Mouse (Mus musculus) heart, postnatal 0 days (tissue): Measurements from ENCODE around the gene BC051665. TPM values are rescaled to one million over a fixed set of nuclear protein-coding genes. Genes with fewer than 3 reads are reported as not detected.

Experiments
- ATAC-seq: fragments of 200-750 bp; cut with Nextera tagmentation; 2 replicates; pipeline ENCODE4 v1.8.0; 2017; ENCODE audit warnings: low read depth, moderate number of reproducible peaks, moderate library complexity; ENCODE audit not compliant: insufficient read depth
- DNase-seq: peaks from one replicate; pipeline ENCODE4 v3.0.0-alpha.2; 2016; ENCODE audit warnings: low spot score
- H3K27ac ChIP-seq: fragments of 300-500 bp; sonication (generic); 2 replicates; pipeline ENCODE4 v1.5.1; 2014; ENCODE audit warnings: low read depth, mild to moderate bottlenecking
- H3K27me3 ChIP-seq: fragments of 300-500 bp; sonication (generic); 2 replicates; pipeline ENCODE4 v1.6.1; 2014; ENCODE audit warnings: low read length, mixed read lengths; ENCODE audit not compliant: control insufficient read depth, insufficient read depth
- H3K36me3 ChIP-seq: fragments of 300-500 bp; sonication (generic); replicated peaks from 2 replicates; pipeline ENCODE4 v1.6.1; 2014; ENCODE audit warnings: low read length, mixed read lengths; ENCODE audit not compliant: control insufficient read depth, insufficient read depth
- H3K4me1 ChIP-seq: fragments of 300-500 bp; sonication (generic); 2 replicates; pipeline ENCODE4 v1.6.1; 2014; ENCODE audit warnings: antibody characterized with exemption; ENCODE audit not compliant: control insufficient read depth, insufficient read depth
- H3K4me2 ChIP-seq: fragments of 300-500 bp; sonication (generic); 2 replicates; pipeline ENCODE4 v1.6.1; 2014; ENCODE audit warnings: low read depth, mild to moderate bottlenecking, low read length, moderate library complexity
- H3K4me3 ChIP-seq: fragments of 300-500 bp; sonication (generic); 2 replicates; pipeline ENCODE4 v1.5.1; 2014; ENCODE audit warnings: low read depth, low read length
- H3K9ac ChIP-seq: fragments of 300-500 bp; sonication (generic); replicated peaks from 2 replicates; pipeline ENCODE4 v1.6.1; 2014; ENCODE audit warnings: low read depth, low read length, mixed read lengths
- H3K9me3 ChIP-seq: fragments of 300-500 bp; sonication (generic); replicated peaks from 2 replicates; pipeline ENCODE4 v1.6.1; 2016; ENCODE audit warnings: low read length; ENCODE audit not compliant: control insufficient read depth
- CTCF ChIP-seq: IDR thresholded peaks from 2 replicates; pipeline ENCODE4 v1.5.1; 2016; ENCODE audit warnings: antibody characterized with exemption, control low read depth, low read depth
- EP300 ChIP-seq: IDR thresholded peaks from 2 replicates; pipeline ENCODE4 v1.6.1; 2016; ENCODE audit warnings: antibody characterized with exemption, low read depth
- WGBS: fragments of 180-500 bp; shearing (Covaris S2); extraction: QIAGEN DNeasy Blood & Tissue Kit; methylation state at CpG from one replicate; pipeline ENCODE4 v1.1.7; 2014; 5-methylcytosine and 5-hydroxymethylcytosine counted together
- polyA plus RNA-seq: library from polyadenylated mRNA; unstranded; fragments of >200 nt; fragmentation: Nextera tagmentation; extraction: Ambion mirVana; gene quantifications from 2 replicates; pipeline ENCODE4 v1.2.1, GENCODE M21; 2015
- total RNA-seq: library from RNA; depleted of rRNA; stranded (reverse); fragments of >200 nt; gene quantifications from 2 replicates; pipeline ENCODE4 v1.2.3, GENCODE M21; 2014; ENCODE audit warnings: low replicate concordance

The BC051665 gene
- total and polyA plus RNA-seq, 2 experiments from 2014 or later: not detected

GRCm38 (mm10) chr13:60809690-60810089, 23.5 kb upstream of the BC051665 start:
- no peak overlapping the region for H3K27ac ChIP-seq
- H3K4me3 ChIP-seq: no peak overlapping the region
- no peaks in the 10 kb centered on the region for H3K36me3 ChIP-seq
- no peak overlapping the region for H3K9ac ChIP-seq
- H3K4me2 ChIP-seq: no peak overlapping the region
- WGBS: 39% methylated on average over 2 of the region's 2 CpGs
- H3K4me1 ChIP-seq: no peaks in the 10 kb centered on the region
- H3K9me3 ChIP-seq: no peaks in the 10 kb centered on the region
- DNase-seq: no peak
- TF ChIP-seq EP300: no peak
- no peak for TF ChIP-seq CTCF
- no peak for ATAC-seq
- no peaks in the 10 kb centered on the region for H3K27me3 ChIP-seq

- Histone ChIP-seq H3K9me3 (no peaks in the 10 kb centered on the region), H3K9ac (no peak within 1 kb of the TSS), H3K4me3 (no peak within 1 kb of the TSS), H3K4me1 (no peaks in the 10 kb centered on the region), H3K27ac (no peak within 1 kb of the TSS), H3K27me3 (no peaks in the 10 kb centered on the region), H3K36me3 (no peaks in the 10 kb centered on the region), H3K4me2 (no peak within 1 kb of the TSS)
- DNase-seq: no peak
- no peak for TF ChIP-seq EP300
- TF ChIP-seq CTCF: no peak
- 64% methylated on average over 1 of the region's 1 CpGs for WGBS
- no peak for ATAC-seq
Observed at GRCm38 (mm10) chr13:60802749-60803148, 16.6 kb upstream of the BC051665 start, which contains the start of gene Ctsll3. Ctsll3 (minus strand) TSS chr13:60802849.

- TF ChIP-seq EP300: no peak
- no peak for TF ChIP-seq CTCF
- WGBS: 64% methylated on average over 1 of the region's 1 CpGs
- Histone ChIP-seq H3K9ac (no peak overlapping the region), H3K4me3 (no peak overlapping the region), H3K36me3 (no peaks in the 10 kb centered on the region), H3K27ac (no peak overlapping the region), H3K4me1 (no peaks in the 10 kb centered on the region), H3K9me3 (no peaks in the 10 kb centered on the region), H3K4me2 (no peak overlapping the region), H3K27me3 (no peaks in the 10 kb centered on the region)
- ATAC-seq (no peak), DNase-seq (no peak)
Observed at GRCm38 (mm10) chr13:60789466-60789865, 3.3 kb upstream of the BC051665 start.

- 78% methylated on average over 7 of the region's 7 CpGs for WGBS
- no peak for ATAC-seq
- H3K9ac ChIP-seq: no peak overlapping the region
Observed at GRCm38 (mm10) chr13:60783301-60783700, 2.9 kb downstream of the BC051665 start.

GRCm38 (mm10) chr13:60780534-60780933, 5.6 kb downstream of the BC051665 start:
- 72% methylated on average over 3 of the region's 3 CpGs for WGBS
- ATAC-seq: no peak
- TF ChIP-seq EP300 (no peak), CTCF (no peak)

More at GRCm38 (mm10) chr13:60783301-60783700, 2.9 kb downstream of the BC051665 start:
- Histone ChIP-seq H3K27me3 (no peaks in the 10 kb centered on the region), H3K4me3 (no peak overlapping the region), H3K27ac (no peak overlapping the region), H3K9me3 (no peaks in the 10 kb centered on the region), H3K4me2 (no peak overlapping the region), H3K36me3 (no peaks in the 10 kb centered on the region), H3K4me1 (no peaks in the 10 kb centered on the region)
- no peak for DNase-seq
- TF ChIP-seq CTCF: no peak

GRCm38 (mm10) chr13:60761161-60761560, 25.0 kb downstream of the BC051665 start:
- ATAC-seq (no peak), DNase-seq (no peak)
- Histone ChIP-seq H3K4me3 (no peak overlapping the region), H3K27me3 (no peaks in the 10 kb centered on the region), H3K36me3 (peaks cover 15% of the 10 kb centered on the region), H3K4me2 (no peak overlapping the region), H3K9ac (no peak overlapping the region), H3K4me1 (no peaks in the 10 kb centered on the region), H3K27ac (no peak overlapping the region), H3K9me3 (no peaks in the 10 kb centered on the region)
- 94% methylated on average over 17 of the region's 17 CpGs for WGBS
- TF ChIP-seq CTCF (no peak), EP300 (no peak)

More at GRCm38 (mm10) chr13:60780534-60780933, 5.6 kb downstream of the BC051665 start:
- DNase-seq: no peak
- H3K9me3 ChIP-seq: no peaks in the 10 kb centered on the region
- no peaks in the 10 kb centered on the region for H3K4me1 ChIP-seq
- no peak overlapping the region for H3K27ac ChIP-seq
- H3K4me3 ChIP-seq: no peak overlapping the region
- H3K36me3 ChIP-seq: no peaks in the 10 kb centered on the region
- no peak overlapping the region for H3K9ac ChIP-seq
- no peaks in the 10 kb centered on the region for H3K27me3 ChIP-seq
- H3K4me2 ChIP-seq: no peak overlapping the region
